15 mouse cellular contexts compared by ENCODE assay signal in the genomic region with DNA sequence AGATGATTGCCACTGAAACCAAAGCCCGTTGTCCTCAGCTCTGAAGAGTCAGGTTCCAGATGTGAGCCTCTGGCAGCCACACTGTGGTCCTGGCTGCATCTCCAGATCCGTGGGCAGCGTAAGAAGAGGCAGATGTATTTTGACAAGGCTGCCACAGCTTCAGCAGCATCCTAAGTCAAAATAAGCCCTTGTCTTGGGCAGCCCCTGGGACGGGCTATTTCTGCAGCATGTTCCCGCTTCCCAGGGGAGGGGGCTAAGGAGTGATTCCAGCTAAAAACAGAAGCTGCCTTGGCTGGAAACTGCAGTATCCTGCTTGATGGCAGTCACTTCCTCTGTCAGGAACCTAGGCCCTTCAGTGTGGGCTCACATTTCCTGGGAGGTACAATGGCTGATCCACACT.
"Had no signal": no experiment of that assay in that cellular context is flagged by ENCODE, and none has a peak within 500 bp of the region (broad histone marks: within the 10 kb centered on the region; RNA-seq: fewer than 3 reads in every experiment).

No protein-coding gene starts in this region.

- ATAC-seq: hindbrain, postnatal 0 days had no signal

- H3K4me2 ChIP-seq: limb, embryonic 13.5 days; midbrain, embryonic 12.5 days; neural tube, embryonic 15.5 days had no signal

- H3K27ac ChIP-seq: hindbrain, postnatal 0 days; kidney, postnatal 0 days; limb, embryonic 13.5 days; liver, embryonic 14.5 days; midbrain, embryonic 12.5 days; neural tube, embryonic 15.5 days had no signal

- H3K4me3 ChIP-seq: limb, embryonic 13.5 days; midbrain, embryonic 12.5 days; myocyte; neural tube, embryonic 15.5 days had no signal

- H3K27me3 ChIP-seq: limb, embryonic 13.5 days; midbrain, embryonic 12.5 days; neural tube, embryonic 15.5 days had no signal

- H3K36me3 ChIP-seq: limb, embryonic 13.5 days; midbrain, embryonic 12.5 days; neural tube, embryonic 15.5 days had no signal

- H3K9ac ChIP-seq: limb, embryonic 13.5 days; liver, embryonic 14.5 days; midbrain, embryonic 12.5 days; neural tube, embryonic 15.5 days had no signal

- DNase-seq: kidney, adult 11 months; kidney, adult 9 months; kidney, postnatal 36 days; left cerebral cortex, postnatal 4 days; lung, adult 18-20 months; spleen, adult 18-20 months; thymus, adult 18-20 months; thymus, postnatal 14 days had no signal

- H3K9me3 ChIP-seq: limb, embryonic 13.5 days; neural tube, embryonic 15.5 days had no signal
